Mouse (Mus musculus): ENCODE results near the gene Ccdc167. TPM values are rescaled to one million over a fixed set of nuclear protein-coding genes. Genes with fewer than 3 reads are reported as not detected.
"Not testable (repeated sequence)": the region's sequence is repeated elsewhere in the genome, so short reads cannot be mapped to it uniquely, and the experiment has no call there.

Gene Ccdc167
- polyA plus RNA-seq, 1 experiment from 2014 or later, result 7.4 TPM

GRCm38 (mm10) chr17:29718660-29719059 is 1.8 kb upstream of the Ccdc167 start:
- WGBS (ENCODE audit: insufficient replicate concordance), result 75% methylated on average over 8 of the region's 8 CpGs
- ATAC-seq (ENCODE audit: low read depth), result no peak

DNA sequence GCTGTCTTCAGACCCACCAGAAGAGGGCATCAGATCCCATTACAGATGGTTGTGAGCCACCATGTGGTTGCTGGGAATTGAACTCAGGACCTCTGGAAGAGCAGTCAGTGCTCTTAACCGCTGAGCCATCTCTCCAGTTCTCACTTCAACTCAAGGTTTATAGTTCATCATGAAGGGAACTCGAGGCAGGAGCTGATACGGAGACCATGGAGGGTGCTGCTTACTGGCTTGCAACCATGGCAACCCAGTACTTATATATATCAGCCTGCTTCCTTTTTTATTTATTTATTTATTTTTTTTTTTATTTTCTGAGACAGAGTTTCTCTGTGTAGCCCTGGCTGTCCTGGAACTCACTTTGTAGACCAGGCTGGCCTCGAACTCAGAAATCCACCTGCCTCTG is 3.1 kb downstream of the Ccdc167 start:
- not testable (repeated sequence) for ATAC-seq (ENCODE audit: low read depth); H3K4me3 ChIP-seq (replicated peaks); H3K27me3 ChIP-seq; H3K9me3 ChIP-seq (replicated peaks); DNase-seq; H3K9ac ChIP-seq; H3K4me2 ChIP-seq; H3K27ac ChIP-seq; H3K36me3 ChIP-seq
- WGBS (ENCODE audit: insufficient replicate concordance), result 83% methylated on average over 4 of the region's 4 CpGs
- H3K4me1 ChIP-seq (replicated peaks), result peaks cover 56% of the 10 kb centered on the region

More at GRCm38 (mm10) chr17:29718660-29719059, 1.8 kb upstream of the Ccdc167 start:
- Histone ChIP-seq H3K4me1 (replicated peaks) (peaks cover 25% of the 10 kb centered on the region), H3K4me2 (no peak overlapping the region), H3K27me3 (0 out of 2 replicates have a peak, but pooled peaks cover 7% of the 10 kb centered on the region), H3K27ac (no peak overlapping the region), H3K9ac (no peak overlapping the region), H3K36me3 (no peaks in the 10 kb centered on the region), H3K4me3 (replicated peaks) (no peak overlapping the region), H3K9me3 (replicated peaks) (no peaks in the 10 kb centered on the region)
- DNase-seq, result no peak

- Histone ChIP-seq H3K4me2 (no peak overlapping the region), H3K36me3 (0 out of 2 replicates have a peak, but pooled peaks cover 2% of the 10 kb centered on the region), H3K27ac (no peak overlapping the region), H3K27me3 (no peaks in the 10 kb centered on the region), H3K9me3 (replicated peaks) (no peaks in the 10 kb centered on the region), H3K9ac (no peak overlapping the region), H3K4me1 (replicated peaks) (peaks cover 62% of the 10 kb centered on the region), H3K4me3 (replicated peaks) (no peak overlapping the region)
- DNase-seq (no peak), ATAC-seq (ENCODE audit: low read depth) (no peak)
- 82% methylated on average over 7 of the region's 7 CpGs for WGBS (ENCODE audit: insufficient replicate concordance)
These were observed 4.3 kb downstream of the Ccdc167 start for GRCm38 (mm10) chr17:29712565-29712964.

GRCm38 (mm10) chr17:29711745-29712431 is 5.0 kb downstream of the Ccdc167 start:
- no peaks in the 10 kb centered on the region for H3K9me3 ChIP-seq (replicated peaks)
- H3K4me2 ChIP-seq, result no peak overlapping the region
- H3K4me3 ChIP-seq (replicated peaks), result no peak overlapping the region
- no peak overlapping the region for H3K9ac ChIP-seq
- H3K27me3 ChIP-seq, result no peaks in the 10 kb centered on the region
- no peak for ATAC-seq (ENCODE audit: low read depth)
- no peak overlapping the region for H3K27ac ChIP-seq
- 69% methylated on average over 8 of the region's 8 CpGs for WGBS (ENCODE audit: insufficient replicate concordance)
- peaks cover 57% of the 10 kb centered on the region for H3K4me1 ChIP-seq (replicated peaks)
- H3K36me3 ChIP-seq, result 0 out of 2 replicates have a peak, but pooled peaks cover 2% of the 10 kb centered on the region
- DNase-seq, result no peak

DNA sequence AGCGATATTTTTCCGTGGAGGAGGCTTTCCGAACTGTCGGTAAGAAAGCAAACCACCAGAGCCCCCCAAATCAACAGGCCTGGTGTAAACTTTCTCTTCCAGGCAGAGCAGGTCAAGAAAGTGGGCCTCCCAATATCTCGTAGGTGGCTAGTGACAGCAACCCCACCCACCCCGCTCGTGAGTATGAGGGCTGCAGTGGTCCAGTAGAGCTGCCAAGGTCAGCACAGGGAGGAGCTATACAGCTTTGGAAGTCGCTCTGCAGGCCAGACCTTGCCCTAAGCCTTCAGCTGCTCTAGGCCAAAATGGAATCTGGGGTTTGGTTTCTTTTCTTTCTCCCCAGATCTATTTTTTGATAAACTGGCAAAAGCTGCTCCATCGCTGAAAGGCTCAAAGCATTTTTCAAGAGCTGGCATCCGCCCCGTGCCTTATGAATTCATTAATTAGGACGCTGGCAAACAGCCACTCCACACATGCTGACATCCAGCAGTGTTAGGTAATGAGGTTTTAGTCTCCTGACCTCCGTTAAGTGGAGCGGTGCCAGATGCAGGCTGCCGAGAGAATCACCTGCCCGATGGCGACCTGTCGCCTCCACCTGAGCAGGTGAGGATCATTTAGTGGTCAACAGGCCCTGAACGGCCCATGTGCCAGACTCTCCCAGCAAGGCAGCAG is 5.6 kb downstream of the Ccdc167 start:
- ATAC-seq (ENCODE audit: low read depth) (no peak), DNase-seq (no peak)
- Histone ChIP-seq H3K27me3 (no peaks in the 10 kb centered on the region), H3K9ac (no peak overlapping the region), H3K27ac (no peak overlapping the region), H3K9me3 (replicated peaks) (no peaks in the 10 kb centered on the region), H3K4me1 (replicated peaks) (peaks cover 53% of the 10 kb centered on the region), H3K4me3 (replicated peaks) (no peak overlapping the region), H3K4me2 (no peak overlapping the region), H3K36me3 (0 out of 2 replicates have a peak, but pooled peaks cover 5% of the 10 kb centered on the region)
- 72% methylated on average over 19 of the region's 19 CpGs for WGBS (ENCODE audit: insufficient replicate concordance)

DNA sequence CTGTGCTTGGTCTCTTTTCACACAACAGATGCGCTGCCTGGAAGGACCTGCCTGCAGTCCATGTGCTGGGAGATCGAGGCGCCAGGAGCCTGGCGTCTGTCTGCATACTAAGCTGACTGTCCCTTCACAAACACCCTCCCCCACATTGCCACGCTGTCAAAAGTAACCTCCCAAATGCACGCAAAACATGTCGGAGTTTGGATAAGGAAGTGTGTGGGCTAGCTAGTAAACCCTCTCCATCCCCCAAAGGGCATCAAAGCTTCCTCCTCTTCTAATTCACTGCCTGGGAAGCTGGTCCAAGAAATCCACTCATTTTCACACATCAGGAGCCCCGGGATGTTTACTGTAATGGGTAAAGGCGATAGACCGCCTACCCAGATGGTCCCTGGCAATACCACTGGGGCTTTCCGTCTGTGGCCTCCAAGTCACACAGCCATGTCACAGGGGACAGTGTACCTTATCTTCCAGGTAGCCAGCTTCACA is 6.2 kb downstream of the Ccdc167 start:
- no peaks in the 10 kb centered on the region for H3K27me3 ChIP-seq
- no peak for ATAC-seq (ENCODE audit: low read depth)

GRCm38 (mm10) chr17:29708783-29709182 is 8.1 kb downstream of the Ccdc167 start:
- ATAC-seq (ENCODE audit: low read depth), result peak; percentile 75
- DNase-seq, result peak; percentile 17
- WGBS (ENCODE audit: insufficient replicate concordance), result 43% methylated on average over 5 of the region's 5 CpGs
- no peak overlapping the region for H3K27ac ChIP-seq
- no peak overlapping the region for H3K4me3 ChIP-seq (replicated peaks)
- H3K27me3 ChIP-seq, result no peaks in the 10 kb centered on the region
- H3K9ac ChIP-seq, result 0 out of 2 replicates have a peak overlapping the region, but pooled peaks have one; percentile 33
- no peak overlapping the region for H3K4me2 ChIP-seq
- H3K9me3 ChIP-seq (replicated peaks), result no peaks in the 10 kb centered on the region
- H3K4me1 ChIP-seq (replicated peaks), result peaks cover 46% of the 10 kb centered on the region
- H3K36me3 ChIP-seq, result peaks cover 23% of the 10 kb centered on the region

More for the DNA sequence above, 6.2 kb downstream of the Ccdc167 start:
- DNase-seq, result no peak
- H3K36me3 ChIP-seq, result peaks cover 10% of the 10 kb centered on the region
- H3K27ac ChIP-seq, result no peak overlapping the region
- WGBS (ENCODE audit: insufficient replicate concordance), result 73% methylated on average over 11 of the region's 11 CpGs
- no peak overlapping the region for H3K9ac ChIP-seq
- H3K4me3 ChIP-seq (replicated peaks), result no peak overlapping the region
- no peak overlapping the region for H3K4me2 ChIP-seq
- H3K9me3 ChIP-seq (replicated peaks), result no peaks in the 10 kb centered on the region
- H3K4me1 ChIP-seq (replicated peaks), result peaks cover 51% of the 10 kb centered on the region

GRCm38 (mm10) chr17:29706981-29707545 is 9.8 kb downstream of the Ccdc167 start:
- no peak for ATAC-seq (ENCODE audit: low read depth)
- H3K4me1 ChIP-seq (replicated peaks), result peaks cover 46% of the 10 kb centered on the region
- no peak overlapping the region for H3K27ac ChIP-seq
- peaks cover 40% of the 10 kb centered on the region for H3K36me3 ChIP-seq
- no peaks in the 10 kb centered on the region for H3K27me3 ChIP-seq
- WGBS (ENCODE audit: insufficient replicate concordance), result 69% methylated on average over 5 of the region's 5 CpGs
- no peak for DNase-seq
- no peak overlapping the region for H3K4me3 ChIP-seq (replicated peaks)
- no peaks in the 10 kb centered on the region for H3K9me3 ChIP-seq (replicated peaks)
- H3K9ac ChIP-seq, result no peak overlapping the region
- no peak overlapping the region for H3K4me2 ChIP-seq

- Histone ChIP-seq H3K4me1 (replicated peaks) (peaks cover 41% of the 10 kb centered on the region), H3K27ac (no peak overlapping the region), H3K4me3 (replicated peaks) (no peak overlapping the region), H3K9me3 (replicated peaks) (no peaks in the 10 kb centered on the region), H3K4me2 (no peak overlapping the region), H3K27me3 (no peaks in the 10 kb centered on the region), H3K9ac (no peak overlapping the region), H3K36me3 (peaks cover 50% of the 10 kb centered on the region)
- WGBS (ENCODE audit: insufficient replicate concordance), result 79% methylated on average over 5 of the region's 5 CpGs
- ATAC-seq (ENCODE audit: low read depth) (no peak), DNase-seq (no peak)
These were observed 11.0 kb downstream of the Ccdc167 start for GRCm38 (mm10) chr17:29705881-29706280.

GRCm38 (mm10) chr17:29704781-29705180 is 12.1 kb downstream of the Ccdc167 start:
- Histone ChIP-seq H3K9ac (no peak overlapping the region), H3K9me3 (replicated peaks) (no peaks in the 10 kb centered on the region), H3K4me3 (replicated peaks) (no peak overlapping the region), H3K36me3 (peaks cover 61% of the 10 kb centered on the region), H3K4me1 (replicated peaks) (peaks cover 33% of the 10 kb centered on the region), H3K27ac (no peak overlapping the region), H3K4me2 (no peak overlapping the region), H3K27me3 (no peaks in the 10 kb centered on the region)
- peak; percentile 34 for DNase-seq
- ATAC-seq (ENCODE audit: low read depth), result peak; percentile 43; the same call in 1 of the 2 replicates
- WGBS (ENCODE audit: insufficient replicate concordance), result 41% methylated on average over 3 of the region's 3 CpGs

DNA sequence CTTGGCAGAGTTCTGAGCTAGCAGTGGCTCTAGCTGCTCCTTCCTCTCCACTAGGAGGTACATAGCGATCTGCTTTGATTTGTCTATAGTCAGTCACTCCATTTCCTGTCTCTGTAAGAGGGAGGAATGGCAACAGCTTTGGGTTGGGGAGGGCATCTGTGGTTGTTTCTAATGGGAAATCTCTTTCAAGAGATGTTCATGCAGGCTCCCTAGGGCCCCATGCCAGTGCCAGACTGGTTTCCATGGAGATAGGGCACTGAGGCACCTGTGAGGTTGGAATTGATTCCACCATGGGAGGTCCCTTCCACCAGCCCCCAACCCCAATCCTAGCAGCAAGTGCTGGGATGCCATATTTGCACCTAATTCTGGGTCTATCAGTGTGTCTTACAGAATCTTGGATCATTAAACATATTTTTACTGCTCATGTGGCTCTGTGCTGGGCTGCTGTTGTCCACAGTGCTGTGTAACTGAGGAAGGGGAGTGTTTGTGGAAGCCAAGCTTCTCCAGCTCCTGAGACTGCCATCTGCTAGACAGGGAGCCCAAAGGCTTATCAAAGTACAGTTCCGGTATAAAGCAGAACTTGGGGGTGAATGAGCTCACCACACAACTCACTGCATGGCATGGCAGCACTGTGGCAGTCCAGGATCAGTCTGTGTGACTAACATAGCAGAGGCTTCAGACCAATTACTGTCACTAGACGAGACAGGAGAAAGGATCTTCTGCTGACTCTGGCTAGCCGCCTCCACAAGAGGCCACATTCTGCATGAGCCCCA is 13.7 kb downstream of the Ccdc167 start:
- Histone ChIP-seq H3K4me3 (replicated peaks) (no peak overlapping the region), H3K36me3 (peaks cover 77% of the 10 kb centered on the region), H3K27me3 (no peaks in the 10 kb centered on the region), H3K4me2 (no peak overlapping the region), H3K27ac (0 out of 2 replicates have a peak overlapping the region, but pooled peaks have one; percentile 14), H3K9ac (no peak overlapping the region; the same call in 1 of the 2 replicates), H3K4me1 (replicated peaks) (peaks cover 16% of the 10 kb centered on the region), H3K9me3 (replicated peaks) (no peaks in the 10 kb centered on the region)
- DNase-seq (no peak), ATAC-seq (ENCODE audit: low read depth) (no peak)
- 64% methylated on average over 4 of the region's 4 CpGs for WGBS (ENCODE audit: insufficient replicate concordance)
